Mouse (Mus musculus): ENCODE results near the gene Dlgap4.

The Dlgap4 gene

GRCm38 (mm10) chr2:156659981-156660380 is 46.5 kb downstream of the Dlgap4 start:
- DNase-seq (ENCODE audit: low spot score), result no peak

GRCm38 (mm10) chr2:156663162-156663561 is 49.7 kb downstream of the Dlgap4 start:
- DNase-seq (ENCODE audit: low spot score), result no peak

- DNase-seq (ENCODE audit: low spot score), result no peak
Measured at GRCm38 (mm10) chr2:156664407-156664806, 50.9 kb downstream of the Dlgap4 start.

GRCm38 (mm10) chr2:156664993-156665518 is 51.6 kb downstream of the Dlgap4 start:
- DNase-seq (ENCODE audit: low spot score), result no peak

- no peak for DNase-seq (ENCODE audit: low spot score)
Measured at GRCm38 (mm10) chr2:156665620-156666196, 52.2 kb downstream of the Dlgap4 start.

- no peak for DNase-seq (ENCODE audit: low spot score)
Measured at GRCm38 (mm10) chr2:156666231-156666630, 52.7 kb downstream of the Dlgap4 start.

- DNase-seq (ENCODE audit: low spot score), result no peak
Measured at GRCm38 (mm10) chr2:156667290-156667689, 53.8 kb downstream of the Dlgap4 start.

GRCm38 (mm10) chr2:156668625-156669024 is 55.1 kb downstream of the Dlgap4 start:
- no peak for DNase-seq (ENCODE audit: low spot score)

- DNase-seq (ENCODE audit: low spot score), result no peak
Measured at GRCm38 (mm10) chr2:156673307-156673706, 59.8 kb downstream of the Dlgap4 start.

- DNase-seq (ENCODE audit: low spot score), result no peak
Measured at GRCm38 (mm10) chr2:156673881-156674669, 60.6 kb downstream of the Dlgap4 start.

- DNase-seq (ENCODE audit: low spot score), result peak; percentile 63
Measured at GRCm38 (mm10) chr2:156676885-156677284, 63.4 kb downstream of the Dlgap4 start.

- DNase-seq (ENCODE audit: low spot score), result no peak
Measured at GRCm38 (mm10) chr2:156678112-156678511, 64.6 kb downstream of the Dlgap4 start.

GRCm38 (mm10) chr2:156682965-156683364 is 69.5 kb downstream of the Dlgap4 start:
- DNase-seq (ENCODE audit: low spot score), result no peak

GRCm38 (mm10) chr2:156685999-156686398 is 72.5 kb downstream of the Dlgap4 start:
- DNase-seq (ENCODE audit: low spot score), result no peak

GRCm38 (mm10) chr2:156686754-156687153 is 73.2 kb downstream of the Dlgap4 start:
- DNase-seq (ENCODE audit: low spot score), result no peak

- peak; percentile 36 for DNase-seq (ENCODE audit: low spot score)
Measured at GRCm38 (mm10) chr2:156688604-156689003, 75.1 kb downstream of the Dlgap4 start.

- DNase-seq (ENCODE audit: low spot score), result no peak
Measured at GRCm38 (mm10) chr2:156690833-156691232, 77.3 kb downstream of the Dlgap4 start.

- no peak for DNase-seq (ENCODE audit: low spot score)
Measured at GRCm38 (mm10) chr2:156691746-156692145, 78.2 kb downstream of the Dlgap4 start.

- DNase-seq (ENCODE audit: low spot score), result no peak
Measured at GRCm38 (mm10) chr2:156693241-156693807, 79.8 kb downstream of the Dlgap4 start.

GRCm38 (mm10) chr2:156697261-156697660 is 83.8 kb downstream of the Dlgap4 start:
- DNase-seq (ENCODE audit: low spot score), result no peak

GRCm38 (mm10) chr2:156698168-156698567 is 84.7 kb downstream of the Dlgap4 start:
- DNase-seq (ENCODE audit: low spot score), result no peak

- peak; percentile 86 for DNase-seq (ENCODE audit: low spot score)
Measured at GRCm38 (mm10) chr2:156705473-156705872, 92.0 kb downstream of the Dlgap4 start.

GRCm38 (mm10) chr2:156716683-156717082 is 103.2 kb downstream of the Dlgap4 start:
- DNase-seq (ENCODE audit: low spot score), result no peak
